Mouse (Mus musculus) spleen, adult 10 weeks (tissue): Measurements from ENCODE around the gene Dcst2. TPM values are rescaled to one million over a fixed set of nuclear protein-coding genes. Genes with fewer than 3 reads are reported as not detected.

Experiments
- polyA plus RNA-seq: library from polyadenylated mRNA; stranded (reverse); fragments of 350-450 nt; fragmentation: Illumina TruSeq; extraction: RNeasy Lipid Tissue Mini Kit (QIAGEN cat#74804); gene quantifications from one replicate; pipeline ENCODE4 v1.2.3, GENCODE M21; 2015; ENCODE audit warnings: low replicate concordance; ENCODE audit not compliant: insufficient read depth

The Dcst2 gene
- polyA plus RNA-seq: 0.36 TPM

DNA sequence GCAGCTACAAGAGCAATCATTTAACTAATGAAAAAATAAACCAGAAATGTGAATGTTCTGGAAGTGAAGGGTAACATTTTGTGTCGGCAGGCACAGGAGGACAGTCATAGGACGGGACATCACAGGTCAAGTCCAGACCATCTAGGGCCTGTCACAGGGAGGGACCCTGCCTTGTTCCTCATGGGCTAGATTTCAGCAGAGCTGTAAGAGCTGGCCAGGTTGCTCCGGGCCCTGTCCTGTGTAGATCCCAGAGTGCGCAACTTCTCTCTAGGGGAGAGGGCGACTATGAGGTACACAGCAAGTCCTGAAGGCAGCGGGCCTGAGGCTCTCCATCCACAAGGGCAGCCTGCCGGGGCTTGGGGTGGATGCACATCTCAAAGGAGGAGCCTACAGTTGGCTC lies at the start of gene Dcst2:
TSS of gene Dcst2 (plus strand) at position 301 of the 400 bp plus-strand sequence.

DNA sequence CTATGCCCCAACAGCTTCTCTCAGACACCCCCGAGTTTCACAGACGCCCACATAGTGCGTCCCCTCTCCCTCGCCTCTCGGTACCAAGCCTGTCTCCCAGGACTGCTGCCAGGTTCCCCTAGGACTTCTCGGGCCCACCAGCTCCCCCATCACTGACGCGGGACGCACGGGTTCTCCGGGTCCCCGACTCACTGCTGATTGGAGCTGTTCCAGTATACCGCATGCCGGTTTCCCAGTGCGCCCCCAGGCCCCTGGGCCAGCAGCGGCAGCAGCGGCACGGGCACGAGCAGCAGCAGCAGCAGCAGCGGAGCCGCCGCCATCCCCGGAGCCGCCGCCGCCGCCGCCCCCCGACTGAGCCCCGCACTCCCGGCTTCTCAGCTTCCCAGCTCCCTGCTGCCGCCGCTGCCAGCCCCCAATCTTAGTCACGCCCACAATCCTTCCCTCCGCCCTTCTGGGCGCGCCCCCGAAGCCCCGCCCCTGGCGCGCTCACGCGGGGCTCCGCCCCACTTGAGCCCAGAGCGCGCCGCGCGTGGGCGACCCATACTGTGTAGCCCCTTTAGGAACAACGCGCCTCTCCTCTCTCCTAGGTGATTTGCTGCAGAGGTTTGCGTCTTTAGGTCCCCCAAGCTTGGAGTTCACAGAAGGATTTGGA lies 39.1 kb upstream of the Dcst2 start, which contains the start of gene Efna3:
TSS of gene Efna3 (minus strand) at position 452 of the 652 bp plus-strand sequence.

GRCm38 (mm10) chr3:89337721-89338578 lies 23.8 kb upstream of the Dcst2 start, which contains the start of gene Efna4:
Gene Efna4, minus strand, starts transcription at chr3:89338028.

GRCm38 (mm10) chr3:89349869-89350501 lies 11.8 kb upstream of the Dcst2 start, which contains the start of gene Adam15:
Gene Adam15, minus strand, starts transcription at chr3:89349996.

GRCm38 (mm10) chr3:89365153-89365485 lies 3.3 kb downstream of the Dcst2 start, which contains the start of gene Dcst1:
Gene Dcst1, minus strand, starts transcription at chr3:89365253.

DNA sequence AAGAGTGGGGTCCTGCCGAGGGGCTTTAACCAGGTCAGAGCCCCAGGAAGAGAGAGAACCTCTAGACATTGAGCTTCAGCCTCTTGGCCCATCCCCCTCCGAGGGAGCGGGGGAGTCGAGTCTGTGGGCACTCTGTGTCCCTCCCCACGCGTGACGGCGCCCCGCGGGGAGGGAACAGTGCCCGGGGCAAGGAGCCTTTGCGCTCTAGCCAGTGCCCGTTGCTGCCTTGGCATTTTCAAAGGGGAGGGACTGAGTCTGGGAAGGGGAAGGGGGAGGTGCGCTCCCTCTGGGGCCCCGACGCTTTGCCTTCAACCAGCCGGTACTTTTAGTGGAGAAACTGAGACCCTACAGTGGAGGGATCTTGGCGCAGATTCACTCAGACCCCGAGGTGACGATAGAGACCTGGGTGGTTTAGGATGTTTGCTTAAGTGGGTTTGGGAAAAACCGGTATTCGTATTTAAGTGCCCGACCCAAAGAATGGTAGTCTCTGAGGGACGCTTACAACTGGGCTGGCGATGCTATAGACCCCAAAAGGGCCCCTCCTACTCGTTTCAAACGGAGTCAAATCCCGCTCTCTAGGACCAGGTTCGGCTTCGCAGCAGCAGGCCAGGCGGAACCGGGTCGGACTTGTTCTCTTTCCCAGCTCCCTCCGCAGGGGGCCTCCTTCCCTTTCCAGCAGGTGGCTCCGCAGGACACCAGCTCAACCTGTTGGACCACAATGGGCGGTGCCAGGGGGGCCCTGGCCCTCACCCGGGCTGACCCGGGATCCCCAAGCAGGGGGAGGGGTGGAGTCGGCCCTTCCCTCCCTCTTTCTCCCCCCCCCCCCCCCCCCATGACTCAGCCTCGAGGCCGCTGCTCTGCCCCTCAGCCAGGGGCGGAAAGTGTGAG lies 32.5 kb downstream of the Dcst2 start, which contains the start of gene Zbtb7b:
TSS of gene Zbtb7b (minus strand) at position 771 of the 888 bp plus-strand sequence.

GRCm38 (mm10) chr3:89402693-89403092 lies 40.9 kb downstream of the Dcst2 start, which contains the start of gene Lenep:
Gene Lenep, minus strand, starts transcription at chr3:89402793.

GRCm38 (mm10) chr3:89411490-89412393 lies 50.0 kb downstream of the Dcst2 start, which contains the start of gene Flad1:
Gene Flad1, minus strand, starts transcription at chr3:89411870.

DNA sequence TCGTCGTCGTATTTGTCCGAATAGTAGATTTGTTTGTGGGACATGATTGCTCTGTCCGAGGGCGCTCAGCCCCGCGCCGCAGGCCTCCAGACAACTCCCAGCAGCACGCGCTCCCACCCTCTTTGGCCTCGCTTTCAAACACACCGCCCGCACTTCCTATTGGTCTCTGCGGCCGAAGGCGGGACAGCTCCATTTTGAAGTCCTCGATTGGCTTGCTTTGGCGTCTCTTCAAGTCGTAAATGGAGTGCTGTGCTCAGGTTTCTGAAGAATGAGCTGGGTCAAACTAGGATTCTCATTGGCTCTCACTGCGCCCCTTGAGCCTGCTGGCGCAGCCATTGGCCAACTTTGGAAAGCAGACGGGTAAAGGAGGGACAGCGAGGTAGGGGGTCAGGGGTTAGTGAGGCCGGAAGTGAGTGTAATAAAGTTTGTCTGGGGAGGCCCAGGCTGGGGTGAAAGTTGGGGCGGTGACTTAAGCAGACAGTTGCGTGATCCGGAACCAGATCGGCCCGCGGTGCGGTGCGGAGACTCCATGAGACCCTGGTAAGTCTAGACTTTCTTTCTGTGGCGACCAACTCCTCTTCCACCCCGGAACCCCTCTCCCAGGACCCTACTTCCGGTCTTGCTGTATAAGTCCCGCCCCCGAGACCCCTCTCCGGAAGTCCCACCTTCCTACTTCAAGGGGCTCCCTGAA lies 56.5 kb downstream of the Dcst2 start, which contains the start of the genes Cks1b and Shc1:
TSS of gene Cks1b (minus strand) at position 214 of the 691 bp plus-strand sequence.
TSS of gene Shc1 (plus strand) at position 274 of the 691 bp plus-strand sequence.

Other genes with a start within 250 kb of the Dcst2 start
- gene Pklr, start 225.8 kb upstream of the Dcst2 start, polyA plus RNA-seq: 1.8 TPM
- 0.23 TPM for gene Hcn3, start 201.8 kb upstream of the Dcst2 start, polyA plus RNA-seq
- 91.6 TPM for gene Clk2, start 197.2 kb upstream of the Dcst2 start, polyA plus RNA-seq
- gene Scamp3, start 184.5 kb upstream of the Dcst2 start, polyA plus RNA-seq: 49.7 TPM
- gene Fam189b, start 178.8 kb upstream of the Dcst2 start, polyA plus RNA-seq: 19.3 TPM
- gene Gba, start 159.0 kb upstream of the Dcst2 start, polyA plus RNA-seq: 71.7 TPM
- gene Thbs3, start 146.8 kb upstream of the Dcst2 start, polyA plus RNA-seq: 2.9 TPM
- 58.4 TPM for gene Mtx1, start 134.9 kb upstream of the Dcst2 start, polyA plus RNA-seq
- 0.52 TPM for gene Muc1, start 132.9 kb upstream of the Dcst2 start, polyA plus RNA-seq
- gene Krtcap2, start 116.0 kb upstream of the Dcst2 start, polyA plus RNA-seq: 83.8 TPM
- gene Trim46, start 115.7 kb upstream of the Dcst2 start, polyA plus RNA-seq: 0.54 TPM
- 3.5 TPM for gene Dpm3, start 102.6 kb upstream of the Dcst2 start, polyA plus RNA-seq
- 93.1 TPM for gene Slc50a1, start 91.4 kb upstream of the Dcst2 start, polyA plus RNA-seq
- 3.6 TPM for gene Efna1, start 80.8 kb upstream of the Dcst2 start, polyA plus RNA-seq
- gene Efna3, start 39.0 kb upstream of the Dcst2 start, polyA plus RNA-seq: not detected
- gene Efna4, start 23.9 kb upstream of the Dcst2 start, polyA plus RNA-seq: not detected
- gene Adam15, start 12.0 kb upstream of the Dcst2 start, polyA plus RNA-seq: 18.7 TPM
- 0.44 TPM for gene Dcst1, start 3.3 kb downstream of the Dcst2 start, polyA plus RNA-seq
- 14.7 TPM for gene Zbtb7b, start 32.8 kb downstream of the Dcst2 start, polyA plus RNA-seq
- gene Lenep, start 40.8 kb downstream of the Dcst2 start, polyA plus RNA-seq: 5.6 TPM
- gene Flad1, start 49.9 kb downstream of the Dcst2 start, polyA plus RNA-seq: 16.6 TPM
- 31.1 TPM for gene Cks1b, start 56.4 kb downstream of the Dcst2 start, polyA plus RNA-seq
- 56.3 TPM for gene Shc1, start 56.5 kb downstream of the Dcst2 start, polyA plus RNA-seq
- gene Pygo2, start 68.2 kb downstream of the Dcst2 start, polyA plus RNA-seq: 34.0 TPM
- 51.6 TPM for gene Pbxip1, start 74.7 kb downstream of the Dcst2 start, polyA plus RNA-seq
- 16.0 TPM for gene Pmvk, start 92.6 kb downstream of the Dcst2 start, polyA plus RNA-seq
- gene Kcnn3, start 158.2 kb downstream of the Dcst2 start, polyA plus RNA-seq: 0.35 TPM